In the genomic region with DNA sequence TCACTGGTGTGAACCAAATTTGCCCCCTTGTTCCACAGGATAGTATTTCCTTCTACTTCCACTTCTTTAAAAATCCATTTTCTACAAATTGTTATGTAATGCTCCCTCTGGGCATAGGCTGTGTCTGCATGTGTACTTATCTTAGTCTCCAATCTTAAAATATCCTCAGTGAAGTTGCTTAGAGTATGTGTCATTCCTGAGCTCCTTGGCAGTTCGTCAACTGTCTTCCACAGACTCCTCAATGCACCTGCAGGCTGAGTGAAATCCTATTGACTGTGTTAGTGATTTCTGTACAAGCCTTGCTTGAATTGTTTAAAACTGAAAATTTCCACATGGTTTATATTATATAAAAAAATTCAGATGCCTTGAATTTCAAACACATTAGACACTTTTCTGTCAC, we compare ENCODE assay signal across 25 mouse cellular contexts.
DNase-seq lines count a peak whose midpoint lies in the region; ATAC-seq and TF ChIP-seq lines count a peak whose summit lies in the region.
"Had no signal": no experiment of that assay in that cellular context is flagged by ENCODE, and none has a peak within 500 bp of the region (broad histone marks: within the 10 kb centered on the region; RNA-seq: fewer than 3 reads in every experiment).

No protein-coding gene starts in this region.

- peak; percentile 65 for DNase-seq in embryonic facial prominence, embryonic 14.5 days (ENCODE audit: low spot score)
- DNase-seq in embryonic facial prominence, embryonic 10.5 days (ENCODE audit: low spot score): no peak
- peak; percentile 36 to 37 for DNase-seq in left cerebral cortex, adult 18-20 months (ENCODE audit: low spot score in 2 of 2)
- DNase-seq in left cerebral cortex, postnatal 4 days: no peak
- peak; percentile 18 to 25 for DNase-seq in left cerebral cortex, postnatal 36 days (ENCODE audit: low spot score in 2 of 2)
- peak; percentile 2 for DNase-seq in skeletal muscle tissue, adult 2 months (ENCODE audit: low read depth, low spot score)
- DNase-seq in lung, adult 2 months: no peak
- no peak for DNase-seq in adrenal gland, adult 8-10 months
- DNase-seq: forebrain, postnatal 0 days; gastrocnemius, postnatal 25 days; heart, adult 2 months; heart, postnatal 4 days; kidney, postnatal 4 days; layer of hippocampus, postnatal 36 days; lung, adult 18-20 months; thymus, adult 18-20 months had no signal

- no peak overlapping the region for H3K9ac ChIP-seq in embryonic facial prominence, embryonic 14.5 days (ENCODE audit: low read depth, low read length)
- H3K9ac ChIP-seq: embryonic facial prominence, embryonic 12.5 days; forebrain, postnatal 0 days; heart, embryonic 15.5 days; midbrain, embryonic 15.5 days; neural tube, embryonic 15.5 days had no signal

- no peaks in the 10 kb centered on the region for H3K36me3 ChIP-seq in embryonic facial prominence, embryonic 14.5 days (ENCODE audit: control insufficient read depth, insufficient read depth, low read length)
- H3K36me3 ChIP-seq in embryonic facial prominence, embryonic 10.5 days (replicated peaks): no peaks in the 10 kb centered on the region
- H3K36me3 ChIP-seq: embryonic facial prominence, embryonic 12.5 days; heart, embryonic 15.5 days; midbrain, embryonic 15.5 days; neural tube, embryonic 15.5 days had no signal

- no peak for TF ChIP-seq CTCF in lung, adult 2 months (IDR thresholded peaks at IDR 0.05; ENCODE audit: insufficient read depth, low read length)

- H3K4me1 ChIP-seq in embryonic facial prominence, embryonic 14.5 days (ENCODE audit: control insufficient read depth, insufficient read depth, low read length): no peaks in the 10 kb centered on the region
- no peaks in the 10 kb centered on the region for H3K4me1 ChIP-seq in embryonic facial prominence, embryonic 10.5 days
- H3K4me1 ChIP-seq in lung, adult 2 months (ENCODE audit: control insufficient read depth, insufficient read depth, low read length): no peaks in the 10 kb centered on the region
- H3K4me1 ChIP-seq: embryonic facial prominence, embryonic 12.5 days; heart, embryonic 15.5 days; megakaryocyte, embryonic 14.5 days; midbrain, embryonic 15.5 days; neural tube, embryonic 15.5 days had no signal

- WGBS in embryonic facial prominence, embryonic 14.5 days: 48% methylated on average over 1 of the region's 1 CpGs
- WGBS in embryonic facial prominence, embryonic 10.5 days: 78% methylated on average over 1 of the region's 1 CpGs
- 48% methylated on average over 1 of the region's 1 CpGs for WGBS in lung, adult 2 months

- intact Hi-C loops in left cerebral cortex, postnatal 4 days (cut with DNase I): no loop called here
- intact Hi-C loops in left cerebral cortex, postnatal 36 days (cut with DNase I): no loop called here

- no peak overlapping the region for H3K4me2 ChIP-seq in embryonic facial prominence, embryonic 14.5 days (ENCODE audit: low read depth, low read length)
- H3K4me2 ChIP-seq: embryonic facial prominence, embryonic 12.5 days; heart, embryonic 15.5 days; midbrain, embryonic 15.5 days; neural tube, embryonic 15.5 days had no signal

- 0 out of 2 replicates have a peak, but pooled peaks have one; percentile 41 for ATAC-seq in embryonic facial prominence, embryonic 14.5 days (ENCODE audit: low read depth)
- ATAC-seq: forebrain, postnatal 0 days; hindbrain, embryonic 16.5 days; intestine, embryonic 16.5 days; midbrain, embryonic 15.5 days had no signal

- no peak overlapping the region for H3K4me3 ChIP-seq in embryonic facial prominence, embryonic 14.5 days (ENCODE audit: low read depth, low read length)
- no peak overlapping the region for H3K4me3 ChIP-seq in embryonic facial prominence, embryonic 10.5 days
- no peak overlapping the region for H3K4me3 ChIP-seq in lung, adult 2 months (replicated peaks; ENCODE audit: extremely low read depth, low read depth, low read length)
- H3K4me3 ChIP-seq: embryonic facial prominence, embryonic 12.5 days; heart, adult 2 months; heart, embryonic 15.5 days; megakaryocyte, embryonic 14.5 days; midbrain, embryonic 15.5 days; myocyte; neural tube, embryonic 15.5 days had no signal

- H3K9me3 ChIP-seq in embryonic facial prominence, embryonic 14.5 days (ENCODE audit: control insufficient read depth, low read length): no peaks in the 10 kb centered on the region
- H3K9me3 ChIP-seq in embryonic facial prominence, embryonic 10.5 days: no peaks in the 10 kb centered on the region
- H3K9me3 ChIP-seq: embryonic facial prominence, embryonic 12.5 days; heart, embryonic 15.5 days; megakaryocyte, embryonic 14.5 days; midbrain, embryonic 15.5 days; neural tube, embryonic 15.5 days had no signal

- no peak overlapping the region for H3K27ac ChIP-seq in embryonic facial prominence, embryonic 14.5 days (replicated peaks; ENCODE audit: low read depth, low read length)
- H3K27ac ChIP-seq in embryonic facial prominence, embryonic 10.5 days (replicated peaks): no peak overlapping the region
- H3K27ac ChIP-seq: embryonic facial prominence, embryonic 12.5 days; heart, adult 2 months; heart, embryonic 15.5 days; midbrain, embryonic 15.5 days; neural tube, embryonic 15.5 days had no signal

- TF ChIP-seq POLR2A in lung, adult 2 months (IDR thresholded peaks at IDR 0.05; ENCODE audit: borderline replicate concordance, extremely low read depth, low read depth, low read length): no peak

- no peaks in the 10 kb centered on the region for H3K27me3 ChIP-seq in embryonic facial prominence, embryonic 14.5 days (replicated peaks; ENCODE audit: control insufficient read depth, insufficient read depth, low read length)
- no peaks in the 10 kb centered on the region for H3K27me3 ChIP-seq in embryonic facial prominence, embryonic 10.5 days (replicated peaks; ENCODE audit: low read depth, poor library complexity, severe bottlenecking)
- H3K27me3 ChIP-seq: CH12.LX; embryonic facial prominence, embryonic 12.5 days; heart, embryonic 15.5 days; megakaryocyte, embryonic 14.5 days; midbrain, embryonic 15.5 days; neural tube, embryonic 15.5 days had no signal

Comparison
In these comparisons a context has a peak if more than half of its experiments do, and no peak if none do; other contexts are left out.
1. DNase-seq: peak in embryonic facial prominence, embryonic 14.5 days (single experiment), left cerebral cortex, adult 18-20 months (2 of 2), left cerebral cortex, postnatal 36 days (2 of 2) and skeletal muscle tissue, adult 2 months (single experiment); none in embryonic facial prominence, embryonic 10.5 days (single experiment), left cerebral cortex, postnatal 4 days (single experiment), lung, adult 2 months (single experiment) and adrenal gland, adult 8-10 months (single experiment).